Mouse (Mus musculus): ENCODE data around the gene Tmem203. TPM values are rescaled to one million over a fixed set of nuclear protein-coding genes. Genes with fewer than 3 reads are reported as not detected.

The Tmem203 gene
- total RNA-seq, 2 experiments from 2014 or later, result 8.4 to 10.9 TPM

DNA sequence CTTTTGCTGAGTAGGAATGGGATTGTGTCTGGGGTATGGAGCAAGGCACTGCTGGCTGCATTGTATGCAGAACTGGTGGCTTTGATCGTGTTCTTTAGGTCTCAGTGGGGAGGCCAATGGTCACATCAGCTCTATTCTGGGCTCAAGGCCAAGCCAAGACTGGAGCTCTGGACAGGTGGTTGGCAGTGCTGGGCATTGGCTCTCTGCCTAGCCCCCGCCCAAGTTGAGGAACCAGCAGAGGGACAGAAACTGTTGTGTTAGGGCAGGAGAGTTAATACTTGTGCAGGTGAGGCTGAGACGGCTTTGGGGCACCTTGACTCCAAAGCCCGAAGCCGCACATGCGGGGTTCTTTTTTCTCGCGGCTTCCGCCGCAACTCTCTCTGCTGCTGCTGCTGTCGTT is 34.4 kb downstream of the Tmem203 start, which contains the start of gene Lrrc26:
Gene Lrrc26 (plus strand): TSS at position 265 of the 400 bp plus-strand sequence.
- no peak for ATAC-seq (ENCODE audit: poor library complexity, severe bottlenecking)

DNA sequence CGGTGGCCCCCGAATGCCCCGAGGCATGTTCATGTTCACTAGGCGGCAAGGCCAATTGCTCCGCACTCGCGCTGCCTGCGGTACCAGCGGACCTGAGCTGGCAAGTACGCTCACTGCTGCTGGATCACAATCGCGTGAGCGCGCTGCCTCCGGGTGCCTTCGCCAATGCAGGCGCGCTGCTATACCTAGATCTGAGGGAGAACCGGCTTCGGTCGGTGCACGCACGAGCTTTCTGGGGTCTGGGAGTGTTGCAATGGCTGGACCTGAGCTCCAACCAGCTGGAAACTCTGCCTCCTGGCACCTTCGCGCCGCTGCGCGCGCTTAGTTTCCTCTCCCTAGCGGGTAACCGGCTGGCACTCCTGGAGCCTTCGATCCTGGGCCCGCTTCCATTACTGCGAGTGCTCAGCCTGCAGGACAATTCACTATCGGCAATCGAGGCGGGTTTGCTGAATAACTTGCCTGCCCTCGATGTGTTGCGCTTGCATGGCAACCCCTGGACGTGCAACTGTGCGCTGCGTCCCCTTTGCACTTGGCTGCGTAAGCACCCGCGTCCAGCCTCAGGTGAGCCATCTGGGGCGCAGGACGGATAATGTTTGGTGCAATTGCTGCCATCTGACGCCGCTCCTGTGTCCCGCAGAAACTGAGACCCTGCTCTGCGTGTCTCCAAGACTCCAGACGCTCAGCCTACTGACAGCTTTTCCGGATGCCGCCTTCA is 35.0 kb downstream of the Tmem203 start:
- no peak for ATAC-seq (ENCODE audit: poor library complexity, severe bottlenecking)

DNA sequence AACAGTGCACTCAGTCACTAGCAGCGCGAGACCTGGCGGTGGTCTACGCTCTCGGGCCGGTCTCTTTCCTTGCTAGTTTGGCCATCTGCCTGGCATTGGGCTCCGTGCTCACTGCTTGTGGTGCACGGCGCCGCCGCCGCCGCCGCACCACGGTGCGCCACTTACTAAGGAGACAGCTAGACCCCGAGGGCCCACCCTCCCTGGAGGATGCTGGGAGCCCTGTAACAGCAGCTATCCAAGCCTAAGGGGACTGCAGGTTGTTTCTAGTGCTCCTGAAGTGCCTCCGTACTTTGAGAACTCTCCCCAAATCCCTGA is 35.5 kb downstream of the Tmem203 start:
- ATAC-seq (ENCODE audit: poor library complexity, severe bottlenecking), result no peak

DNA sequence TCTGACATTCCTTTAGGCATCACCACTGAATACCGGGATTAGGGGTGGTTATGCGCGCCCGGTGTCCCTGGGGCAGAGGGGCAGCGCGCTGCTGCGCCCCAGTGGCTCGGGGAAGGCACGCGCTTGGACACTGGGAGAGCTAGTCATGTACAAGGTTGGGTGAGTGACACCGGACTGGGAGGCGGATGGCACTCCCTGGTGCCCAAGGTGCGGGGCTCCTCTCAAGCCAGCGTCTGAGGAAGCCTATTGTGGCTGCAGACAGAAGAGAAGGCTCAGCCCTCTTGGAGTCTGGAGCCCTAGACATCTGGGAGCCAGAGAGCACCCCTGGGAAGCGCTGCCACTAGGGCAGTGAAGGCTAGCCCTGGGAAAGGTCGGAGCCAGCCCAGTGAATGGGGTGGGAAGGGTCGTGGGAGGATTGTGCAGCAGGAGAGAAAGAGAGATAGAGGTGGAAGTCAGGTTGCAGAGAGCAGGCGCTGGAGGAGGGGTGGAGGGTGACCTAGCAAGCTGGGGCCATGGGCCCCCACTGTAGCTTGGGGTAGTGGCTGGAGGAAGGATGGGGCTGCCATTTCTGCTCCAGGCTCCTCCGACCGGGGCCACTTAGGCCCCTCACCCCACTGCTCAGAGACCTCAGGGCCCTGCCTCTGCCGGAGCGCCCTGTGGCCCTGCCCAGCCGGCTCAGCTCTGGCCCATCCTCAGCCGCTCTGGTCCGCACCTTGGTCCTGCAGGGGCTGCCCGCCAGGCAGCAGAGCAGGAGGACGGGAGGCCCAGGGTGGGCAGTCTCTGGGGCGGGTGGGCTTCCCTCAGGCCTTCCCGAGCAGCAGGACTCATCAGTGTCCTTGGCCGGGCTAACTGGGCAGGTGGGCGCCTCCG is 36.2 kb downstream of the Tmem203 start:
- ATAC-seq (ENCODE audit: poor library complexity, severe bottlenecking), result no peak

DNA sequence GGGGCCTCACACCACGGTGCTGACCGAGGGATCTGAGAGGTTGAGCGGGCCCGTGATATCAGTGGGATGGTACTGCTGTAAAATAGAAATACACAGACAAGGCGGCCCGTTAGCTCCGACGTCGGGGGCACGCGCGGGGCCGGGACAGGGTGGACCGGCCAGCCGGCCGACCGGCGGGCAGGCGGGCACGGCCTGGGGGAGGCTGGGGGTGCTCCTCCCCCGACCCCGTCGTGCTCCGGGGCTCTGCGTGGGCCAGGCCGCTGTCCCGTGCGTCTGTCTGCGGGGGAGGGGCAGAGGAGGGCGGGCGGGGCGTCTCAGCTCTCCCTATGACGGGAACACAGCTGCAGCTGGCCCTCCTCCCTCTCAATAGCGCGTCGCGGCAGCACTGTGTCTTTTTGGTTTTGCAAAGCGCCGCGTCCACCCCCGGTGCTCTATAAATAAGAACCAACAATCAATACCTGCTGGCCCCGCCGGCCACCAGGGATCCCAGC is 36.9 kb downstream of the Tmem203 start:
- ATAC-seq (ENCODE audit: poor library complexity, severe bottlenecking), result no peak

DNA sequence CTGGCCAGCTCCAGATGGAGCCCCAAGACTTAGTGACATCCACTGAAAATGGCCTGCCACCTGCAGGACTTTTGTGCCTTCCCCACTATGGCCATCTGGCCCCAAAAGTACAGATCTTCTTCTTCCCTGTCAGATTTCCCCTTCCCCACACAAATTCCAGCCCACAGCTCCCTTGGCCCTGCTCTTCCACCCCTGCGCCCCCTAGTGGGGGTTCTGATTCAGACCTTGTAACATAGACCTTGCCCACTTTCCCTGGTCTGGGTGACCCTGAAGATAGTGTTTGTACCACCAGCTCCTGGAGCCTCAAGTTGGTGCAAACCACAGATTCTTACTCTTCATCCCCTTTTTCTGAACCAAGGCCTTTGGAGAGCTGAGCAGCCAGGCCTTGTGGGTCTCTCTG is 37.6 kb downstream of the Tmem203 start:
- ATAC-seq (ENCODE audit: poor library complexity, severe bottlenecking), result peak; percentile 82

DNA sequence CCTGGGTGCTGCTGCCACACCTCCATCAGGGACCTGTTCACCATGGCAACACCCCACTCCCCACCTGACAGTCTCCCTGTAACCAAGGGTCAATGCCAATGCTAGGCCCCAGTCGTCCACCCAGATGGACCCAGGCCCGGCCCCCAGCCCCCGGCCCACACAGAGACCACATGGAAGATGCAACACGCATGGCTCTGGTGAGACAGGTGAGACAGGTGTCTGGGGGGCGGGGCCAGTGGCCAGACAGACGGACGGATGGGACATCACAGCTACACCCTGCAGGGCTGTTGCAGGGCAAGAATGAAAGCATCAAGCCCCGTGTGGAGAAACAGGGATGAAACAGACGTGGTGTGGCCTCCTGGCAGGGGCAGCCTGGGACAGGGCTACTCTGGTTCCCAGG is 38.5 kb downstream of the Tmem203 start:
- no peak for ATAC-seq (ENCODE audit: poor library complexity, severe bottlenecking)

DNA sequence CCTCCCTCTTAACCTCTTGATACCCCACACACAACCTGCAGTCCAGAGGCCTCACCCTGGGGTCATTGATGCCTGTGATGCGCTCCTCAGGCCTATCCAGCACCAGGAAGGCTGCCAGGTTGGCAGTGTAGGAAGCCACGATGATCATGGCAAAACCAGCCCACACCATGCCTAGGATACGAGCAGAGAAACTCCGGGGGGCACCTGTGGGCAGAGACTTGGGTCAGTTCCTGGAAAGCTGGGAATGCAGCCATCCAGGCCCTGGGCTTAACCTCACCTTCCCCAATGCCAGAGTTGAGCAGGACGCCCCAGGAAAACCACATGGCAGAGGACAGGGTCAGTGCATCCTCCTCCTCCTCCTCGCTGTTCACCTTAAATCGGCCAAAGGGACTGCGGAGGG is 41.9 kb downstream of the Tmem203 start:
- no peak for ATAC-seq (ENCODE audit: poor library complexity, severe bottlenecking)

DNA sequence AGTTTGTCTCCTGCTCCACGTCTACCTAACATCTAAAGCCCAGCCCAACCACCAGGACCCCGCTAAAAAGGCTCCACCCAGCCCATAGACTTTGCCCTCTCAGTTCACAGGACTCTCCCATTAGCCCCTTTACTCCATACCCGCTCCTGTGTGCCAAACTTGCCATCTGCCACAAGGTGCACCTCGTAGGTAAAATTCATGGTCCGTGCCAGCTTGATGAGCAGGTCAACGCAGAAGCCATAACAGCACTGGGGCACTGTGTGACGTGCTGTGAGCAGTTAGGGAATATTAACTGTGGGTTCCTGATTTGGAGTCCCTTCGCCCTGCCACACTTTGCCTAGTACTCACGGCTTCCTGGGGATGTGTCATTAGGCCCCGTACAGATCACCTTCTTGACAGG is 42.8 kb downstream of the Tmem203 start:
- ATAC-seq (ENCODE audit: poor library complexity, severe bottlenecking), result no peak

DNA sequence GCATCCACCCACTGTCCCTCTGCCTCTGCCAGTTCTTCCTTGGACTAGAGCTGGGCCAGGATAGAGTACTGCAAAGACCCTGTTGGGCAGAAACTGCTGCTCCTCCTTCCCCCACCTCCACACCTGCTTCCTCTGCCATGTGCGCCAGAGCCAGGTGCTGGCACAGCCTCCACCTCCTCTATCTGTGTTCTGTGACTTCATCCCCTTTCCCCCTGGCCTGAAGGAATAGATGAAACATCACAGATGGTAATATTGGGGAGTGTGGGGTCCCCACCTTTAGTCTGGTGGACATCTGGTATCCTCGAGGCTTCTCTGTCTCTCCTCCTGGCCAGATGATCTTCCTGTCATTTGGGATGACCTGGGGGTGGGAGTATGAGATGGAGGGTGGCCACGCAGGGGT is 48.2 kb downstream of the Tmem203 start:
- ATAC-seq (ENCODE audit: poor library complexity, severe bottlenecking), result no peak

DNA sequence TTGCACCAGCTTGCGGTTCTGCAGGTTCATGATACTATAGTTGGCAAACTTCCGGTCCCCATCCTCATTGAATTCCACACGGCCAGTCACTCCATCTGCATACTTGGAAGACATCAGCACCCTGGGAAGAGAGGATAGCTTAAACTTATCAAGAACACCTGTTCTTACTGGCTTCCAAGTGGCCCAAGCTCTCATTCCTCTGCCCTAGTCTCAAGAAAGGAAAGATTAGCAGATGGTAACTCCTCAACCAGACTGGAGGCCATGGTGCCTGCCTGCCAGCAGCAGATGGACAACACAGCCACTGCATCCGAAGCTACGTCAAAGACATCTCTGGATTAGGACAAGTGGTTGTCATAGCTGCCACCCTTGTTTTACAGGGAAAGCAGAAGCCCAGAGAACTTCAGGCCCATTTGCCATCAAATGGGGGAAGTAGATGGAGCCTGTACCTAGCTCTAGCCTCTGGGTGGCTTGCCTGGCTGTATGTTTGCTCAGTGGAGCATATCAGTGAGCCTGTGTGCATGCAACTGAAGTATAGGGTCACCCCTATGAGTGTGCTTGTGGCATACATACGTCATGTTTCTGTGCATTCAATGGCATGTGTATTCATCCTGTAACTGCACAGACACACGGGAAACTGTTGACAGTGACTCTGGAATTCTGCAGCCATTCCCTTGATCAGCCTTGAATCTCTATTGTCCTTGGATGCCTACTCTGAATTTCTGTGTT is 48.9 kb downstream of the Tmem203 start:
- ATAC-seq (ENCODE audit: poor library complexity, severe bottlenecking), result no peak

DNA sequence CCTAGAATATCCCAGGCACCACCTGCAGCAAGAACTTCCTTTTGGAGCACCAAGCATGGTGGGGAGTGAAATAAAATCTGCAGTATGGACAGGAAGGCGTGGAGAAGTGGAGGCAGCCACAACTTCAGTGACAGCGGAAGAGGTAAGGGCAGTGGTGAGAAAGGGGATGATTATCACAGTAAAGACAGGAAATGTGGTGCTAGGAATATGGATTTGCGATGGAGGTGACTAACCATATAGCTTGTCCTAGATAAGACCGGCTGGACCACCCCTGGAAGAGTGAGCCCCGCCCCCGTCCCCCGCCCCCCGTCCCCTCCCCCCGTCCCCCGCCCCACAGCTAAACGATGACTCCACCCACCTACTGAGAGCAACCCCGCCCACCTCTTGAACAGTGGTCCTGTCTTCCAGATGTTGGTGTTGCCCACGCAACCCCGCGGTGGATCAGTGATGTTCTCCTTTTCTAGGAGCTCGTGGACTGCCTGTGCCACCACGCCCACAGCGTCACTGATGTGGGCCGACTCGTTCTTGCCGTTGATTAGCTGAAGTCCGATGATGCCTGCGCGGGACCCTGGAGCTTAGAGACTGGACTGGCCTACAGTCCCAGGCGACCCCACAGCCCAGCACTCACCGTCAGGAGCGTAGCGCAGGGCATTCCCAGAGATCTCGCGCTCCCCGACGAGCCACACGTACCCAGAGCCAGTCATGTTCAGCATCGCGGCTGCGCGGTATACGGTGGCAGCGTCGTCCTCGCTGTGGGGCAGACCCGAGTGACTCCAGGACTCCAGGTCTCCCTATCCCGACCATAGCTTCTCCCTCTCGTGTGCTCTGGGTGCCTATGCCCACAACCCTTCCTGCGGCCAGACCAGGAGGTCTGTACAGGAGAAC is 49.7 kb downstream of the Tmem203 start:
- peak; percentile 72 for ATAC-seq (ENCODE audit: poor library complexity, severe bottlenecking)

Other genes with a start within 250 kb of the Tmem203 start
Only the 30 nearest of the 34 such genes appear.
- gene Nsmf, start 201.1 kb upstream of the Tmem203 start, total RNA-seq (2015), result 6.0 and 6.9 TPM in 2 replicates
- 6.4 and 10.8 TPM in 2 replicates for gene Nsmf, start 201.1 kb upstream of the Tmem203 start, total RNA-seq (2017)
- gene Entpd8, start 175.1 kb upstream of the Tmem203 start, total RNA-seq (2015), result not detected in 2 replicates
- not detected in 2 replicates for gene Entpd8, start 175.1 kb upstream of the Tmem203 start, total RNA-seq (2017)
- gene Noxa1, start 160.3 kb upstream of the Tmem203 start, total RNA-seq (2015), result not detected in 2 replicates
- gene Noxa1, start 160.3 kb upstream of the Tmem203 start, total RNA-seq (2017), result not detected in 2 replicates
- 1.1 TPM in 1 of 2 replicates, not detected in the other for gene Nrarp, start 74.7 kb upstream of the Tmem203 start, total RNA-seq (2015)
- 0.22 and 0.28 TPM in 2 replicates for gene Nrarp, start 74.7 kb upstream of the Tmem203 start, total RNA-seq (2017)
- gene Tor4a, start 58.6 kb upstream of the Tmem203 start, total RNA-seq (2015), result 17.4 and 19.7 TPM in 2 replicates
- gene Tor4a, start 58.6 kb upstream of the Tmem203 start, total RNA-seq (2017), result 25.1 and 29.6 TPM in 2 replicates
- 21.4 and 23.8 TPM in 2 replicates for gene Nelfb, start 44.0 kb upstream of the Tmem203 start, total RNA-seq (2015)
- gene Nelfb, start 44.0 kb upstream of the Tmem203 start, total RNA-seq (2017), result 30.1 and 36.5 TPM in 2 replicates
- gene Stpg3, start 40.8 kb upstream of the Tmem203 start, total RNA-seq (2015), result not detected in 2 replicates
- gene Stpg3, start 40.8 kb upstream of the Tmem203 start, total RNA-seq (2017), result not detected in 2 replicates
- 0.20 and 0.57 TPM in 2 replicates for gene Fam166a, start 36.7 kb upstream of the Tmem203 start, total RNA-seq (2015)
- not detected in 2 replicates for gene Fam166a, start 36.7 kb upstream of the Tmem203 start, total RNA-seq (2017)
- 269 and 285 TPM in 2 replicates for gene Tubb4b, start 30.7 kb upstream of the Tmem203 start, total RNA-seq (2015)
- 371 and 385 TPM in 2 replicates for gene Tubb4b, start 30.7 kb upstream of the Tmem203 start, total RNA-seq (2017)
- not detected in 2 replicates for gene Slc34a3, start 21.1 kb upstream of the Tmem203 start, total RNA-seq (2015)
- not detected in 2 replicates for gene Slc34a3, start 21.1 kb upstream of the Tmem203 start, total RNA-seq (2017)
- gene Rnf224, start 18.7 kb upstream of the Tmem203 start, total RNA-seq (2015), result not detected in 2 replicates
- gene Rnf224, start 18.7 kb upstream of the Tmem203 start, total RNA-seq (2017), result not detected in 2 replicates
- 0.14 TPM in 1 of 2 replicates, not detected in the other for gene Rnf208, start 13.2 kb upstream of the Tmem203 start, total RNA-seq (2015)
- not detected in 2 replicates for gene Rnf208, start 13.2 kb upstream of the Tmem203 start, total RNA-seq (2017)
- not detected in 2 replicates for gene Cysrt1, start 13.0 kb upstream of the Tmem203 start, total RNA-seq (2015)
- not detected in 2 replicates for gene Cysrt1, start 13.0 kb upstream of the Tmem203 start, total RNA-seq (2017)
- 4.7 TPM in 2 replicates for gene AL732309.1, start 8.6 kb upstream of the Tmem203 start, total RNA-seq (2015)
- gene AL732309.1, start 8.6 kb upstream of the Tmem203 start, total RNA-seq (2017), result 1.7 TPM in 1 of 2 replicates, not detected in the other
- 7.5 and 10.5 TPM in 2 replicates for gene Tprn, start 7.2 kb downstream of the Tmem203 start, total RNA-seq (2015)
- 5.2 and 6.0 TPM in 2 replicates for gene Tprn, start 7.2 kb downstream of the Tmem203 start, total RNA-seq (2017)
- 159 TPM in 2 replicates for gene Ssna1, start 17.0 kb downstream of the Tmem203 start, total RNA-seq (2015)
- gene Ssna1, start 17.0 kb downstream of the Tmem203 start, total RNA-seq (2017), result 61.1 and 86.0 TPM in 2 replicates
- 28.9 and 40.5 TPM in 2 replicates for gene Anapc2, start 17.0 kb downstream of the Tmem203 start, total RNA-seq (2015)
- gene Anapc2, start 17.0 kb downstream of the Tmem203 start, total RNA-seq (2017), result 25.1 and 32.1 TPM in 2 replicates
- not detected in 2 replicates for gene Tmem210, start 32.7 kb downstream of the Tmem203 start, total RNA-seq (2015)
- gene Tmem210, start 32.7 kb downstream of the Tmem203 start, total RNA-seq (2017), result not detected in 2 replicates
- not detected in 2 replicates for gene Lrrc26, start 34.5 kb downstream of the Tmem203 start, total RNA-seq (2015)
- gene Lrrc26, start 34.5 kb downstream of the Tmem203 start, total RNA-seq (2017), result not detected in 2 replicates
- not detected in 2 replicates for gene Grin1, start 63.7 kb downstream of the Tmem203 start, total RNA-seq (2015)
- not detected in 2 replicates for gene Grin1, start 63.7 kb downstream of the Tmem203 start, total RNA-seq (2017)
- gene Man1b1, start 76.9 kb downstream of the Tmem203 start, total RNA-seq (2015), result 14.8 TPM in 2 replicates
- gene Man1b1, start 76.9 kb downstream of the Tmem203 start, total RNA-seq (2017), result 36.8 and 40.8 TPM in 2 replicates
- gene Dpp7, start 100.9 kb downstream of the Tmem203 start, total RNA-seq (2015), result 25.1 and 30.5 TPM in 2 replicates
- gene Dpp7, start 100.9 kb downstream of the Tmem203 start, total RNA-seq (2017), result 27.8 and 50.7 TPM in 2 replicates
- 34.4 and 36.0 TPM in 2 replicates for gene Uap1l1, start 110.2 kb downstream of the Tmem203 start, total RNA-seq (2015)
- 11.0 and 12.6 TPM in 2 replicates for gene Uap1l1, start 110.2 kb downstream of the Tmem203 start, total RNA-seq (2017)
- 4.9 and 5.5 TPM in 2 replicates for gene Sapcd2, start 116.9 kb downstream of the Tmem203 start, total RNA-seq (2015)
- 3.6 and 4.6 TPM in 2 replicates for gene Sapcd2, start 116.9 kb downstream of the Tmem203 start, total RNA-seq (2017)
- not detected in 2 replicates for gene Entpd2, start 140.4 kb downstream of the Tmem203 start, total RNA-seq (2015)
- not detected in 2 replicates for gene Entpd2, start 140.4 kb downstream of the Tmem203 start, total RNA-seq (2017)
- not detected in 2 replicates for gene Npdc1, start 143.9 kb downstream of the Tmem203 start, total RNA-seq (2015)
- not detected in 2 replicates for gene Npdc1, start 143.9 kb downstream of the Tmem203 start, total RNA-seq (2017)
- gene Fut7, start 167.8 kb downstream of the Tmem203 start, total RNA-seq (2015), result 10.1 and 11.6 TPM in 2 replicates
- gene Fut7, start 167.8 kb downstream of the Tmem203 start, total RNA-seq (2017), result 20.4 and 21.5 TPM in 2 replicates
- 25.5 and 33.3 TPM in 2 replicates for gene Abca2, start 173.3 kb downstream of the Tmem203 start, total RNA-seq (2015)
- 12.0 and 13.0 TPM in 2 replicates for gene Abca2, start 173.3 kb downstream of the Tmem203 start, total RNA-seq (2017)
- gene Clic3, start 201.4 kb downstream of the Tmem203 start, total RNA-seq (2015), result not detected in 2 replicates
- gene Clic3, start 201.4 kb downstream of the Tmem203 start, total RNA-seq (2017), result not detected in 2 replicates
- 36.3 and 36.5 TPM in 2 replicates for gene Paxx, start 205.7 kb downstream of the Tmem203 start, total RNA-seq (2015)
- 25.7 and 29.6 TPM in 2 replicates for gene Paxx, start 205.7 kb downstream of the Tmem203 start, total RNA-seq (2017)